Mouse (Mus musculus) ES-E14 (cell line): ENCODE results near the gene Hunk. TPM values are rescaled to one million over a fixed set of nuclear protein-coding genes. Genes with fewer than 3 reads are reported as not detected.

Experiments
- DNase-seq: peaks from one replicate; pipeline ENCODE4 v3.0.0-alpha.2; 2013; ENCODE audit warnings: low read depth, low spot score
- H3K27ac ChIP-seq: 2 replicates; pipeline ENCODE4 v1.5.1; 2012; ENCODE audit warnings: low read depth, mild to moderate bottlenecking, low read length, moderate library complexity, mixed read lengths; ENCODE audit not compliant: poor library complexity, insufficient read depth, severe bottlenecking
- H3K36me3 ChIP-seq: 2 replicates; pipeline ENCODE4 v1.6.1; 2012; ENCODE audit warnings: mild to moderate bottlenecking, low read length, moderate library complexity, mixed read lengths; ENCODE audit not compliant: control insufficient read depth, poor library complexity, insufficient read depth, severe bottlenecking
- H3K4me1 ChIP-seq, 2 experiments: fragments of 150-350 bp in 1 of 2; sonication (generic) in 1 of 2; 2 replicates each; pipeline ENCODE4 v1.6.1; 2012; ENCODE audit warnings: low read length in 2 of 2, mild to moderate bottlenecking in 1 of 2, mixed read lengths in 1 of 2; ENCODE audit not compliant: control insufficient read depth in 2 of 2, insufficient read depth in 2 of 2, poor library complexity in 1 of 2
- H3K4me3 ChIP-seq, 2 experiments: fragments of 150-350 bp in 1 of 2; sonication (generic) in 1 of 2; 2 replicates each; pipeline ENCODE4 v1.5.1; 2012; ENCODE audit warnings: low read length in 2 of 2, low read depth in 1 of 2, mild to moderate bottlenecking in 1 of 2, mixed read lengths in 1 of 2; ENCODE audit not compliant: insufficient read depth in 1 of 2, poor library complexity in 1 of 2, severe bottlenecking in 1 of 2
- H3K9ac ChIP-seq: 2 replicates; pipeline ENCODE4 v1.6.1; 2012; ENCODE audit warnings: low read depth, mild to moderate bottlenecking, low read length, mixed read lengths; ENCODE audit not compliant: poor library complexity, insufficient read depth, severe bottlenecking
- H3K9me3 ChIP-seq: fragments of 150-350 bp; sonication (generic); 2 replicates; pipeline ENCODE4 v1.6.1; 2012; ENCODE audit warnings: low read depth, mild to moderate bottlenecking, low read length; ENCODE audit not compliant: control insufficient read depth, insufficient read depth
- CHD2 ChIP-seq: IDR thresholded peaks from 2 replicates; pipeline ENCODE4 v1.6.1; 2014; ENCODE audit warnings: mild to moderate bottlenecking, low read depth, low read length, inconsistent platforms
- HCFC1 ChIP-seq: IDR thresholded peaks from 2 replicates; pipeline ENCODE4 v1.6.1; 2012; ENCODE audit warnings: low read length, inconsistent platforms, borderline replicate concordance; ENCODE audit not compliant: insufficient read depth
- MAFK ChIP-seq: IDR thresholded peaks from 2 replicates; pipeline ENCODE4 v1.6.1; 2014; ENCODE audit warnings: mild to moderate bottlenecking, low read depth, low read length, inconsistent platforms; ENCODE audit not compliant: insufficient read depth
- ZC3H11A ChIP-seq: IDR thresholded peaks from 2 replicates; pipeline ENCODE4 v1.6.1; 2012; ENCODE audit warnings: low read depth, mild to moderate bottlenecking, inconsistent platforms, low read length, borderline replicate concordance
- ZNF384 ChIP-seq: IDR thresholded peaks from 2 replicates; pipeline ENCODE4 v1.6.1; 2012; ENCODE audit warnings: low read depth, low read length, inconsistent platforms
- in situ Hi-C, 2 experiments: fragments of 600-800 bp; cut with MboI; formaldehyde crosslinking; loops; one replicate each; pipeline ENCODE4 v1.15.1; 2025; ENCODE audit warnings: low sequenced_read_pairs in 2 of 2, inconsistent platforms in 1 of 2; ENCODE audit not compliant: unreplicated experiment in 2 of 2
- total RNA-seq: library from RNA; depleted of rRNA; stranded (reverse); fragments of 300-350 nt; gene quantifications from 2 replicates; pipeline ENCODE4 v1.2.3, GENCODE M21; 2012

Gene Hunk
- total RNA-seq, 1 experiment: 9.2 TPM

- Histone ChIP-seq H3K27ac (no peak overlapping the region), H3K4me3 (no peak overlapping the region), H3K9ac (no peak overlapping the region), H3K36me3 (peaks cover 13% of the 10 kb centered on the region), H3K9me3 (no peaks in the 10 kb centered on the region), H3K4me1 (no peaks in the 10 kb centered on the region)
- in situ Hi-C loops: no loop called here
- DNase-seq: no peak
- no peak for TF ChIP-seq HCFC1
These were observed 99.3 kb downstream of the Hunk start for GRCm38 (mm10) chr16:90485125-90485524.

GRCm38 (mm10) chr16:90485599-90485998, 99.8 kb downstream of the Hunk start:
- in situ Hi-C loops: no loop called here
- Histone ChIP-seq H3K4me3 (no peak overlapping the region), H3K27ac (no peak overlapping the region), H3K4me1 (no peaks in the 10 kb centered on the region), H3K36me3 (peaks cover 13% of the 10 kb centered on the region), H3K9ac (no peak overlapping the region), H3K9me3 (no peaks in the 10 kb centered on the region)
- no peak for DNase-seq
- TF ChIP-seq ZNF384: no peak
- no peak for TF ChIP-seq HCFC1
- no peak for TF ChIP-seq MAFK
- TF ChIP-seq ZC3H11A: no peak
- TF ChIP-seq CHD2: no peak

GRCm38 (mm10) chr16:90490066-90490465, 104.3 kb downstream of the Hunk start:
- Histone ChIP-seq H3K4me1 (no peaks in the 10 kb centered on the region), H3K27ac (no peak overlapping the region), H3K36me3 (peaks cover 14% of the 10 kb centered on the region; the same call in 1 of the 2 replicates), H3K4me3 (no peak overlapping the region), H3K9me3 (no peaks in the 10 kb centered on the region), H3K9ac (no peak overlapping the region)
- no peak for DNase-seq
- in situ Hi-C loops: no loop called here
- TF ChIP-seq ZNF384: no peak
- TF ChIP-seq CHD2: no peak
- TF ChIP-seq ZC3H11A: no peak
- no peak for TF ChIP-seq MAFK
- no peak for TF ChIP-seq HCFC1

GRCm38 (mm10) chr16:90491898-90492499, 106.2 kb downstream of the Hunk start:
- no peak overlapping the region for H3K27ac ChIP-seq
- no peak for DNase-seq
- H3K4me1 ChIP-seq: peaks cover 0 to 3% of the 10 kb centered on the region in 2 experiments; a peak in 1 of 4 replicates
- no peak overlapping the region for H3K4me3 ChIP-seq
- H3K9me3 ChIP-seq: no peaks in the 10 kb centered on the region
- TF ChIP-seq ZNF384 (no peak), MAFK (no peak), CHD2 (no peak), HCFC1 (no peak), ZC3H11A (no peak)
- in situ Hi-C loops: no loop called here
- H3K9ac ChIP-seq: no peak overlapping the region
- peaks cover 24% of the 10 kb centered on the region for H3K36me3 ChIP-seq

DNA sequence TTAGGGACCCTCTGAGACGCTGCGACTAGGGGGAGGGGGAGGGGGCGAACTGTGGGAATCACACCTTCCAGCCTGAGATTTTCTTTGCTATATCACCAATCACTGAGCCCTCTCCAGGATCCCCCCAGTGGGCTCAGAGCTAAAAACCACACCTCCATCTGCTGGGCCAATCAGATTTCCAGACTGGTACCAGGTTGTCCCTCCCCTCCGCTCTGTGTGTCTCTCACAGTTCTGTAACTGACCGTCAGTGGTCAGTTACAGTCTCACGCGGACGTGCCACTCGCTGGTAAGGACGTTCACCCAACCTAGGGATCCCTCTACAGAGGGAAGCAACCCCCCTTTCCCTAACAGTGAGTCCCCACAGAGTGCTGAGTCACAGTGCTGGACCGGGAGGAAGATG, 111.1 kb downstream of the Hunk start:
- TF ChIP-seq CHD2: no peak
- TF ChIP-seq ZNF384: no peak
- TF ChIP-seq HCFC1: no peak
- in situ Hi-C loops: no loop called here
- Histone ChIP-seq H3K9me3 (no peaks in the 10 kb centered on the region), H3K36me3 (peaks cover 26% of the 10 kb centered on the region), H3K4me1 (peaks cover 5 to 28% of the 10 kb centered on the region in 2 experiments; a peak in 3 of 4 replicates), H3K4me3 (no peak overlapping the region), H3K27ac (no peak overlapping the region), H3K9ac (no peak overlapping the region)
- no peak for DNase-seq
